Mouse (Mus musculus): ENCODE measurements around the gene Defb7. TPM values are rescaled to one million over a fixed set of nuclear protein-coding genes. Genes with fewer than 3 reads are reported as not detected.

Gene Defb7
- not detected for polyA plus RNA-seq (2021)

GRCm38 (mm10) chr8:19494797-19495196 lies at the start of gene Defb7:
Defb7 (plus strand) TSS chr8:19495097.
- no peaks in the 10 kb centered on the region for H3K27me3 ChIP-seq
- ChIA-PET POLR2A (no interaction called here), CTCF (no interaction called here)
- TF ChIP-seq CTCF (IDR thresholded peaks at IDR 0.05) = no peak
- no peak for DNase-seq (ENCODE audit: low read depth, low spot score)
- in situ Hi-C loops (cut with MboI; ENCODE audit: low pct_unique_long_range_greater_than_20kb) = no loop called here
- no peak for ATAC-seq

GRCm38 (mm10) chr8:19446378-19446777 lies 48.5 kb upstream of the Defb7 start:
- DNase-seq (ENCODE audit: low read depth, low spot score) (no peak), ATAC-seq (no peak)
- ChIA-PET POLR2A (no interaction called here), CTCF (no interaction called here)
- in situ Hi-C loops (cut with MboI; ENCODE audit: low pct_unique_long_range_greater_than_20kb) = no loop called here
- TF ChIP-seq CTCF (IDR thresholded peaks at IDR 0.05) = no peak
- no peaks in the 10 kb centered on the region for H3K27me3 ChIP-seq

DNA sequence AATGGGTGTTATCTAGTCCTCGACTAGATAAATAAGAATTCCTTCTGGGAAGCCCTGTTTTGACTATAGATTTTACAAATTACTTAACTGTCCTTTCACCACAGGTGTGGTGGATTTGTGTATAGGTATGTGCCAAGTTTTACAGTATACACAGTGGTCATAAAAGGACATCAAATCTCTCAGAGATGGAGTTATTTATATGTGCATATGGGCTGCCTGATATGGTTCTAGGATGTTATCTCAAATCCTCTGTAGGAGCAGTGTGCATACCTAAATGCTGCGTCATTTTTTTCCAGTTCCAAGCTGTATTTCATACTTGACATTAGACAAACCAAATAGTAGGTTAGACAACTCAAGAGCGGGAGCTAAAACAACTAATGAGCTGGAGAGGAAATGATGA lies 33.5 kb upstream of the Defb7 start:
- H3K27me3 ChIP-seq = no peaks in the 10 kb centered on the region
- CTCF ChIA-PET = no interaction called here
- DNase-seq (ENCODE audit: low read depth, low spot score) (no peak), ATAC-seq (no peak)
- POLR2A ChIA-PET = no interaction called here
- no peak for TF ChIP-seq CTCF (IDR thresholded peaks at IDR 0.05)
- in situ Hi-C loops (cut with MboI; ENCODE audit: low pct_unique_long_range_greater_than_20kb) = no loop called here

- in situ Hi-C loops (cut with MboI; ENCODE audit: low pct_unique_long_range_greater_than_20kb) = no loop called here
- no peaks in the 10 kb centered on the region for H3K27me3 ChIP-seq
- DNase-seq (ENCODE audit: low read depth, low spot score) (no peak), ATAC-seq (no peak)
- CTCF ChIA-PET = no interaction called here
- no peak for TF ChIP-seq CTCF (IDR thresholded peaks at IDR 0.05)
- POLR2A ChIA-PET = no interaction called here
Measured at GRCm38 (mm10) chr8:19469026-19469425, 25.9 kb upstream of the Defb7 start.

- TF ChIP-seq CTCF (IDR thresholded peaks at IDR 0.05) = no peak
- ChIA-PET CTCF (no interaction called here), POLR2A (no interaction called here)
- no peak for DNase-seq (ENCODE audit: low read depth, low spot score)
- in situ Hi-C loops (cut with MboI; ENCODE audit: low pct_unique_long_range_greater_than_20kb) = loop anchor here (5.0 kb wide), 1 partner anchor 248 kb away; no protein-coding TSS in a partner anchor
- H3K27me3 ChIP-seq = no peaks in the 10 kb centered on the region
- ATAC-seq = no peak
Measured at GRCm38 (mm10) chr8:19500524-19500923, 5.6 kb downstream of the Defb7 start.

DNA sequence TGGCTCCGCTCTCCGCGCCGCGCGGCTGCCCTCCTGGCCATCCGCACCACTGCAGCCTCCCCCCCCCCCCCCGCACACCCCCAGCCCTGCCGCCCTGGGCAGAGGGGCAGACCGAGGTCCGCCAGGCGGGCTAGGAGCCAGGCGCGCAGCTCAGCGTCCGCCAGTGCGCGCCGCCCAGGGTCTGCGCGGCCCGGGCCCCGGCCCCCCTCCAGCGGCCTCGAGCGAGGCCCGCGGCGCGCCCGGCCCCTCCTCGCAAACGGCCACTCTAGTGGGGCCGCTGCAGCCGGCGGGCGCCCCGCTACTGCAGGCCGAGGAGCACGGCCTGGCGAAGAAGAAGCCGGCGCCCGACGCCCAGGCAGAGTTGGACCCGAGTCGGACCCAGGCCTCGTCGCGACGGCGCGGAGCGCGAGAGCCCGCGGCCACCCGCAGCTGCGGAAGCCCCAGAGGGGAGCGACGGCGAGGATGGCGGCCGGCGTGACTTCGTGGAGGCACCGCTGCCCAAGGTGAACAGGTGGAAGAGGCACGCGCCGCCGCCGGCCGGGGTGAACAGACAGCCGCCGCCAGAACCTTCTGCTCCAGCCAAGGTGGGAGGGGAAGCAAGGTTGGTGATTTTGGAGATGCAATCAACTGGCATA lies 40.4 kb downstream of the Defb7 start:
- ChIA-PET POLR2A (no interaction called here), CTCF (no interaction called here)
- DNase-seq (ENCODE audit: low read depth, low spot score) (no peak), ATAC-seq (no peak)
- in situ Hi-C loops (cut with MboI; ENCODE audit: low pct_unique_long_range_greater_than_20kb) = no loop called here
- no peaks in the 10 kb centered on the region for H3K27me3 ChIP-seq
- TF ChIP-seq CTCF (IDR thresholded peaks at IDR 0.05) = no peak

DNA sequence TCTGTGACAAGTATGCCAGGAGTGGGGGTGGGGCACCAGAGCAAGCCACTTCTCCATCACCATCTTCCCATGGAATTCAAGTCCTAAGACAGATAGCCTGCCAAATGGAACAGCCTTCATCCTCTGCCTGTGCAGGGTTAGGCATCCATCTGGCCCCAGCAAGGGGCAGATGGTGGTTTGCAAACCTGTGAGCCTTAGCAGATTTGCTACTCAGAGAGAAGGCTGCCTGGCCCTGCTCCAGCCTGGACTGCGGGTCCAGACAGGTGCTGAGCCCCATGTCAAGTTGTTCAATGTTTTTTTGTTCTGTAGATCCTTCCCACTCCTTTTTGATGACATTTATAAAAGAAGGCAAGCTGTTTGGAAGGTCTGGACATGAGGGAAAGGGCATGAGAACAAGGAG lies 45.5 kb downstream of the Defb7 start:
- ChIA-PET CTCF (no interaction called here), POLR2A (no interaction called here)
- no peaks in the 10 kb centered on the region for H3K27me3 ChIP-seq
- ATAC-seq (no peak), DNase-seq (ENCODE audit: low read depth, low spot score) (no peak)
- in situ Hi-C loops (cut with MboI; ENCODE audit: low pct_unique_long_range_greater_than_20kb) = no loop called here
- TF ChIP-seq CTCF (IDR thresholded peaks at IDR 0.05) = no peak

Other genes with a start within 250 kb of the Defb7 start
- gene Defb5, start 247.5 kb upstream of the Defb7 start, polyA plus RNA-seq (2021) = not detected
- not detected for gene Defb3, start 201.7 kb upstream of the Defb7 start, polyA plus RNA-seq (2021)
- gene Defb8, start 47.5 kb upstream of the Defb7 start, polyA plus RNA-seq (2021) = not detected
- not detected for gene 4930467E23Rik, start 234.5 kb downstream of the Defb7 start, polyA plus RNA-seq (2021)